Mouse (Mus musculus) kidney, adult 2 months (tissue): ENCODE measurements at regions not wholly inside any gene's neighbourhood (a gene's known extent, or its start where the extent isn't known, plus 50 kb on each side); places are given as distances from the start of the nearest gene placed in this dataset.

ENCODE experiments used
- DNase-seq: peaks from one replicate; pipeline ENCODE4 v3.0.0; 2021
- H3K27ac ChIP-seq: fragments of 200-500 bp; 2 replicates; pipeline ENCODE4 v1.5.1; 2012; ENCODE audit warnings: low read depth, low read length, control low read depth, inconsistent platforms; ENCODE audit not compliant: insufficient read depth
- H3K27me3 ChIP-seq: fragments of 200-500 bp; replicated peaks from 2 replicates; pipeline ENCODE4 v1.6.1; 2012; ENCODE audit warnings: mild to moderate bottlenecking, moderate library complexity, low read length, inconsistent platforms; ENCODE audit not compliant: control insufficient read depth, insufficient read depth
- H3K36me3 ChIP-seq: fragments of 200-500 bp; 2 replicates; pipeline ENCODE4 v1.6.1; 2012; ENCODE audit warnings: mild to moderate bottlenecking, moderate library complexity, low read length, inconsistent platforms; ENCODE audit not compliant: control insufficient read depth, insufficient read depth
- H3K4me1 ChIP-seq: fragments of 200-500 bp; 2 replicates; pipeline ENCODE4 v1.6.1; 2011; ENCODE audit warnings: low read length; ENCODE audit not compliant: control insufficient read depth, insufficient read depth
- H3K4me3 ChIP-seq: fragments of 200-500 bp; 2 replicates; pipeline ENCODE4 v1.5.1; 2011; ENCODE audit warnings: mild to moderate bottlenecking, low read depth, low read length, control low read depth; ENCODE audit not compliant: insufficient read depth
- CTCF ChIP-seq: fragments of 200-500 bp; conservative IDR thresholded peaks from 2 replicates; pipeline ENCODE4 v1.5.1; 2011; ENCODE audit warnings: low read depth, mild to moderate bottlenecking, control low read depth, low read length, moderate library complexity, mixed read lengths; ENCODE audit not compliant: insufficient read depth, insufficient read length
- POLR2A ChIP-seq: fragments of 200-500 bp; IDR thresholded peaks from one replicate; pipeline ENCODE4 v1.6.1; 2011; ENCODE audit warnings: low read depth, low read length, control low read depth
- WGBS: fragments of 180-500 bp; shearing (Covaris S2); methylation state at CpG from one replicate; pipeline ENCODE4 v1.1.7; 2018; 5-methylcytosine and 5-hydroxymethylcytosine counted together

- DNase-seq = peak; percentile 92
- Histone ChIP-seq H3K36me3 (no peaks in the 10 kb centered on the region), H3K4me3 (no peak overlapping the region), H3K27ac (peak overlapping the region; percentile 87), H3K27me3 (no peaks in the 10 kb centered on the region), H3K4me1 (peaks cover 27% of the 10 kb centered on the region)
- WGBS = 60% methylated on average over 9 of the region's 9 CpGs
- TF ChIP-seq CTCF (no peak), POLR2A (no peak)
These were observed 213.7 kb upstream of the Ccdc122 start for GRCm38 (mm10) chr14:76822766-76823325.

GRCm38 (mm10) chr14:76821892-76822291 lies 214.7 kb upstream of the Ccdc122 start:
- Histone ChIP-seq H3K36me3 (no peaks in the 10 kb centered on the region), H3K27ac (peak overlapping the region; percentile 86; the same call in 1 of the 2 replicates), H3K4me3 (no peak overlapping the region), H3K27me3 (no peaks in the 10 kb centered on the region), H3K4me1 (peaks cover 35% of the 10 kb centered on the region)
- no peak for DNase-seq
- 74% methylated on average over 8 of the region's 8 CpGs for WGBS
- TF ChIP-seq CTCF (no peak), POLR2A (no peak)

- TF ChIP-seq CTCF (no peak), POLR2A (no peak)
- no peak for DNase-seq
- 85% methylated on average over 7 of the region's 7 CpGs for WGBS
- Histone ChIP-seq H3K27ac (no peak overlapping the region), H3K36me3 (no peaks in the 10 kb centered on the region), H3K27me3 (no peaks in the 10 kb centered on the region), H3K4me3 (no peak overlapping the region), H3K4me1 (peaks cover 38% of the 10 kb centered on the region)
These were observed 215.1 kb upstream of the Ccdc122 start for GRCm38 (mm10) chr14:76821484-76821883.

GRCm38 (mm10) chr14:76820989-76821388 lies 215.6 kb upstream of the Ccdc122 start:
- Histone ChIP-seq H3K4me1 (peaks cover 38% of the 10 kb centered on the region), H3K36me3 (no peaks in the 10 kb centered on the region), H3K4me3 (no peak overlapping the region), H3K27me3 (no peaks in the 10 kb centered on the region), H3K27ac (no peak overlapping the region)
- TF ChIP-seq POLR2A = no peak
- TF ChIP-seq CTCF = no peak
- no peak for DNase-seq
- whole genome bisulfite sequencing = 87% methylated on average over 6 of the region's 6 CpGs

DNA sequence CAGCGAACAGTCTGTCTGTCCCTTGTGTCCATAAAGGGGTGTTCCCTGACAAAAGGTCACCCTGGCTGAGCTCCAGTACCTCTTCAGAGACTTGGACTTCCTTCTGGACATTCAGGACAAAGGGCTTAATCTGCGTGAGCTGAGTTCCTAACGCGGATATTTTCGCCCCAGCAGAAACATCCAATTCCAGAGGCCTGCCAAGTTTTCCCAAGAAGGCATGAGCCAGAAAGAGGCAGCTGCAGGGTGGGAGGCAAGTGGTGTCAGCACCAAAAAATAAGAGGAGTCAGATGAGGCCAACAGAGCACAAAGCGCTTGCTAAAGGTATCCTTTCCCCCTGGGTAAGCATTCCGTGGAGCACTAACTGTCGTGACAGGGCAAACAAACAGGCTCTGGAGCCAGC lies 216.9 kb upstream of the Ccdc122 start:
- Histone ChIP-seq H3K4me3 (no peak overlapping the region), H3K4me1 (peaks cover 38% of the 10 kb centered on the region), H3K27ac (peak overlapping the region; percentile 87), H3K36me3 (no peaks in the 10 kb centered on the region), H3K27me3 (no peaks in the 10 kb centered on the region)
- DNase-seq = peak; percentile 98
- TF ChIP-seq CTCF = no peak
- TF ChIP-seq POLR2A = no peak
- WGBS = 17% methylated on average over 8 of the region's 8 CpGs

DNA sequence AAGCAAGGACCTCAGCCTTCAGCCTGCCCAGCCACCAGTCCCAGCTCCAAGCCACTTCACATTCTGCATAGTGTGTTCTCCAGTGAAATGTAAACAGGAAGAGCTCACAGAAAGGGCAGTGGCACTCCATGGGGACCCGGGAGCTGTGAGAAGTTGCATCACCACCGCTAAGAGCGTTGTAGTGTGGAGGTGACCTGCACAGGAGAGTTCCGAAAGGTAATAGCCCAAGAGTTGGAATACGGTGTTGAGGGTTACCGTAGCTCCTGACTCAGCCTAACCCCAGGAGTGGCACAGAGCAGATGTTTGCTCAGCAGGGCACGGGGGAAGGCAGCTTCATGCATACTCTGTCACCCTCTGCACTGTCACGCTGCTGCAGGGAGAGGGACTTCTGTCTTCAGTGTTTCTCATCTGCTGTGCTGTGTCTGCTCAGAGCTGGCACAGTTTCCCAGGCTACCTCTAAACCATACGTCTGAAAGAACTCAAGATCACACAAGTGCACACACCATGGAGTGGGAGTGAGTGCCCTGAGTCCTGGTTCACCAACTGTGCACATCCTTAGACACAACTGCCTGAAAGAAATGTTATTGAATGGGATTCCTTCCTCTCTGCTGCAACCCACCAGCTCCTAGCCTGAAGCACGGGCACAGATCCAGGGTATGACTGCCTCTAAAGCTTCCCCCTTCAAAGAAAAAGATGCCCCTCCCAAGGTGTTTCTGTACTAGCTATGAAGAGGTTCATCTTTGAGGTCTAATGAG lies 218.1 kb upstream of the Ccdc122 start:
- Histone ChIP-seq H3K27ac (peak overlapping the region; percentile 10), H3K4me3 (no peak overlapping the region), H3K36me3 (no peaks in the 10 kb centered on the region), H3K27me3 (no peaks in the 10 kb centered on the region), H3K4me1 (peaks cover 38% of the 10 kb centered on the region)
- TF ChIP-seq CTCF = no peak
- no peak for TF ChIP-seq POLR2A
- peak; percentile 47 for DNase-seq
- WGBS = 53% methylated on average over 10 of the region's 10 CpGs

- 49% methylated on average over 5 of the region's 5 CpGs for WGBS
- no peaks in the 10 kb centered on the region for H3K27me3 ChIP-seq
- peak; percentile 86 for DNase-seq
- no peak for TF ChIP-seq POLR2A
- 0 out of 2 replicates have a peak, but pooled peaks have one; percentile 11 for TF ChIP-seq CTCF
- peak overlapping the region; percentile 45 for H3K27ac ChIP-seq
- peaks cover 35% of the 10 kb centered on the region for H3K4me1 ChIP-seq
- H3K4me3 ChIP-seq = no peak overlapping the region
- no peaks in the 10 kb centered on the region for H3K36me3 ChIP-seq
These were observed 219.3 kb upstream of the Ccdc122 start for GRCm38 (mm10) chr14:76817189-76817772.
